Mouse (Mus musculus): ENCODE measurements around the gene Cyb561a3. TPM values are rescaled to one million over a fixed set of nuclear protein-coding genes. Genes with fewer than 3 reads are reported as not detected.

Cyb561a3 gene
- polyA plus RNA-seq, 1 experiment from 2014 or later, result 16.7 TPM

GRCm38 (mm10) chr19:10637840-10638239 is 60.9 kb downstream of the Cyb561a3 start:
- Histone ChIP-seq H3K4me1 (replicated peaks; ENCODE audit: control insufficient read depth, insufficient read depth) (peaks cover 8% of the 10 kb centered on the region; the same call in 1 of the 2 replicates), H3K9ac (ENCODE audit: low read length) (no peak overlapping the region), H3K27me3 (ENCODE audit: control insufficient read depth, insufficient read depth, low read length) (no peaks in the 10 kb centered on the region; the same call in 1 of the 2 replicates), H3K27ac (replicated peaks) (no peak overlapping the region), H3K4me2 (replicated peaks; ENCODE audit: low read depth) (no peak overlapping the region), H3K36me3 (ENCODE audit: control insufficient read depth, insufficient read depth, low read length) (no peaks in the 10 kb centered on the region), H3K4me3 (ENCODE audit: low read depth, low read length) (no peak overlapping the region), H3K9me3 (ENCODE audit: control insufficient read depth, low read length) (no peaks in the 10 kb centered on the region)
- ATAC-seq (ENCODE audit: low FRiP score, low TSS enrichment) (no peak), DNase-seq (ENCODE audit: low spot score) (no peak)
- TF ChIP-seq CTCF (IDR thresholded peaks at IDR 0.05; ENCODE audit: low read depth) (no peak), EP300 (optimal IDR thresholded peaks at IDR 0.05) (no peak)
- WGBS, result 47% methylated on average over 7 of the region's 7 CpGs

- H3K4me1 ChIP-seq (replicated peaks; ENCODE audit: control insufficient read depth, insufficient read depth), result 0 out of 2 replicates have a peak, but pooled peaks cover 2% of the 10 kb centered on the region
- DNase-seq (ENCODE audit: low spot score) (no peak), ATAC-seq (ENCODE audit: low FRiP score, low TSS enrichment) (no peak)
- no peak overlapping the region for H3K4me3 ChIP-seq (ENCODE audit: low read depth, low read length)
- TF ChIP-seq EP300 (optimal IDR thresholded peaks at IDR 0.05) (no peak), CTCF (IDR thresholded peaks at IDR 0.05; ENCODE audit: low read depth) (no peak)
- H3K4me2 ChIP-seq (replicated peaks; ENCODE audit: low read depth), result no peak overlapping the region
- no peaks in the 10 kb centered on the region; the same call in 1 of the 2 replicates for H3K27me3 ChIP-seq (ENCODE audit: control insufficient read depth, insufficient read depth, low read length)
- no peak overlapping the region for H3K27ac ChIP-seq (replicated peaks)
- no peaks in the 10 kb centered on the region for H3K9me3 ChIP-seq (ENCODE audit: control insufficient read depth, low read length)
- 5% methylated on average over 5 of the region's 5 CpGs for whole genome bisulfite sequencing
- H3K36me3 ChIP-seq (ENCODE audit: control insufficient read depth, insufficient read depth, low read length), result no peaks in the 10 kb centered on the region
- H3K9ac ChIP-seq (ENCODE audit: low read length), result no peak overlapping the region
These were observed 63.1 kb downstream of the Cyb561a3 start for GRCm38 (mm10) chr19:10640080-10640479.

- TF ChIP-seq EP300 (optimal IDR thresholded peaks at IDR 0.05), result no peak
- no peak for TF ChIP-seq CTCF (IDR thresholded peaks at IDR 0.05; ENCODE audit: low read depth)
- no peak for ATAC-seq (ENCODE audit: low FRiP score, low TSS enrichment)
- Histone ChIP-seq H3K4me3 (ENCODE audit: low read depth, low read length) (no peak overlapping the region), H3K9me3 (ENCODE audit: control insufficient read depth, low read length) (no peaks in the 10 kb centered on the region), H3K4me1 (replicated peaks; ENCODE audit: control insufficient read depth, insufficient read depth) (no peaks in the 10 kb centered on the region), H3K36me3 (ENCODE audit: control insufficient read depth, insufficient read depth, low read length) (no peaks in the 10 kb centered on the region), H3K27ac (replicated peaks) (no peak overlapping the region), H3K9ac (ENCODE audit: low read length) (no peak overlapping the region), H3K27me3 (ENCODE audit: control insufficient read depth, insufficient read depth, low read length) (no peaks in the 10 kb centered on the region), H3K4me2 (replicated peaks; ENCODE audit: low read depth) (no peak overlapping the region)
- DNase-seq (ENCODE audit: low spot score), result no peak
- 49% methylated on average over 13 of the region's 13 CpGs for WGBS
These were observed 63.8 kb downstream of the Cyb561a3 start for GRCm38 (mm10) chr19:10640589-10641378.

Other genes with a start within 250 kb of the Cyb561a3 start
- 2.7 and 4.3 TPM in 2 replicates for gene Syt7, start 188.1 kb upstream of the Cyb561a3 start, polyA plus RNA-seq (2015; fragmentation: Nextera tagmentation; extraction: Ambion mirVana)
- gene Lrrc10b, start 119.7 kb upstream of the Cyb561a3 start, polyA plus RNA-seq (2015; fragmentation: Nextera tagmentation; extraction: Ambion mirVana), result 2.8 and 3.3 TPM in 2 replicates
- gene Ppp1r32, start 94.2 kb upstream of the Cyb561a3 start, polyA plus RNA-seq (2015; fragmentation: Nextera tagmentation; extraction: Ambion mirVana), result 0.15 and 0.16 TPM in 2 replicates
- gene Cpsf7, start 51.9 kb upstream of the Cyb561a3 start, polyA plus RNA-seq (2015; fragmentation: Nextera tagmentation; extraction: Ambion mirVana), result 12.5 and 16.7 TPM in 2 replicates
- 37.4 and 38.9 TPM in 2 replicates for gene Sdhaf2, start 51.0 kb upstream of the Cyb561a3 start, polyA plus RNA-seq (2015; fragmentation: Nextera tagmentation; extraction: Ambion mirVana)
- 23.3 and 23.9 TPM in 2 replicates for gene Tmem216, start 20.9 kb upstream of the Cyb561a3 start, polyA plus RNA-seq (2015; fragmentation: Nextera tagmentation; extraction: Ambion mirVana)
- 11.4 and 12.2 TPM in 2 replicates for gene Tmem138, start 190 bp downstream of the Cyb561a3 start, polyA plus RNA-seq (2015; fragmentation: Nextera tagmentation; extraction: Ambion mirVana)
- 108 and 110 TPM in 2 replicates for gene Ddb1, start 28.2 kb downstream of the Cyb561a3 start, polyA plus RNA-seq (2015; fragmentation: Nextera tagmentation; extraction: Ambion mirVana)
- 6.3 and 6.7 TPM in 2 replicates for gene Tkfc, start 28.5 kb downstream of the Cyb561a3 start, polyA plus RNA-seq (2015; fragmentation: Nextera tagmentation; extraction: Ambion mirVana)
- gene Vwce, start 57.0 kb downstream of the Cyb561a3 start, polyA plus RNA-seq (2015; fragmentation: Nextera tagmentation; extraction: Ambion mirVana), result 0.51 and 0.61 TPM in 2 replicates
- 22,358 and 23,362 TPM in 2 replicates for gene Pga5, start 100.9 kb downstream of the Cyb561a3 start, polyA plus RNA-seq (2015; fragmentation: Nextera tagmentation; extraction: Ambion mirVana)
- gene Vps37c, start 111.6 kb downstream of the Cyb561a3 start, polyA plus RNA-seq (2015; fragmentation: Nextera tagmentation; extraction: Ambion mirVana), result 48.6 and 57.3 TPM in 2 replicates
- 1.6 and 1.8 TPM in 2 replicates for gene Cd5, start 161.8 kb downstream of the Cyb561a3 start, polyA plus RNA-seq (2015; fragmentation: Nextera tagmentation; extraction: Ambion mirVana)

Measured in stomach, postnatal 0 days (tissue).